Mouse (Mus musculus): Measurements from ENCODE around the gene Cbr4. TPM values are rescaled to one million over a fixed set of nuclear protein-coding genes. Genes with fewer than 3 reads are reported as not detected.

The Cbr4 gene
- polyA plus RNA-seq, 1 experiment from 2014 or later = 27.8 TPM

- Histone ChIP-seq H3K27ac (replicated peaks) (no peak overlapping the region), H3K4me1 (no peaks in the 10 kb centered on the region), H3K4me3 (replicated peaks) (no peak overlapping the region), H3K27me3 (no peaks in the 10 kb centered on the region), H3K4me2 (replicated peaks) (no peak overlapping the region), H3K9ac (no peak overlapping the region), H3K36me3 (peaks cover 20% of the 10 kb centered on the region; the same call in 1 of the 2 replicates), H3K9me3 (replicated peaks) (no peaks in the 10 kb centered on the region)
- WGBS = 79% methylated on average over 4 of the region's 4 CpGs
- no peak for ATAC-seq (ENCODE audit: insufficient number of reproducible peaks, low FRiP score, low TSS enrichment, low read depth)
Observed at GRCm38 (mm10) chr8:61497110-61497509, 9.6 kb downstream of the Cbr4 start.

DNA sequence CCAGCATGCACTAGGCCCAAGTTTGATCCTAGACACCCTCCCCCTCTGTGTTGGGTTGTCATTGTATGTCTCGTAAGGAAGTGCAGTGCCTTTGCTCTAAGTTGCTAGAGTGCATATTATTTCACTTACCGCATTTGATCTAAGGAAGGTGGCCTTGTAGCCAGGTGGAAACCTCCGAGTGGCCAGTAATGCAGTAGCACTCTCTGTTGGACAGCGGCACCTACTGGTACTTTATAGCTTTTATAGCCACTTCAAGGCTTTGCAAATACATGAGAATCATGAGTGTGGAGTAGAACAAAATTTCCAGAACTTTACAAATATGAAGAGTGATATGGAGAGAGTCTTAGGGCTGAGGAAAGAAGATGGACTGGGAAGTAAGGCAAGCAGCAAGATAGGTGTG, 11.5 kb downstream of the Cbr4 start:
- Histone ChIP-seq H3K4me3 (replicated peaks) (no peak overlapping the region), H3K9me3 (replicated peaks) (no peaks in the 10 kb centered on the region), H3K27me3 (no peaks in the 10 kb centered on the region), H3K4me1 (no peaks in the 10 kb centered on the region), H3K27ac (replicated peaks) (no peak overlapping the region), H3K36me3 (peaks cover 18% of the 10 kb centered on the region; the same call in 1 of the 2 replicates), H3K4me2 (replicated peaks) (no peak overlapping the region), H3K9ac (no peak overlapping the region)
- 67% methylated on average over 4 of the region's 4 CpGs for WGBS
- no peak for ATAC-seq (ENCODE audit: insufficient number of reproducible peaks, low FRiP score, low TSS enrichment, low read depth)

DNA sequence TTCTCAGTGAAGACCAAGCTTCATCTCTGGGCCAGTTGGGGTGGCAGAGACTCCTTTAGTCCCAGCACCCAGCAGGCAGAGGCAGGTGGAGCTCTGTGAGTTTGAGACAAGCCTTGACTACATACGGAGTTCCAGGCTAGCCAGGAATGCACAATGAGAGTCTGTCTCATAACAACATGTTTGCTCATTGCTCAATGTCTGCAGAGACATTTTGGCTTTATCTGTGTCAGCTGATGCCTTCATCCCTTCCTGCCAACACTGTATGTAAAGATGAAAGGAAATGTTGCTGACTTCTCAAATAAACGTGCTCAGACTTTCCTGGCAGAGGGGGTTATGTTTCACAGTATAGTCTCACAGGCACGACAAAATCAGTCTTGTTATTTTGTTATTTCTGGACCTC, 13.4 kb downstream of the Cbr4 start:
- 29% methylated on average over 3 of the region's 3 CpGs for WGBS
- ATAC-seq (ENCODE audit: insufficient number of reproducible peaks, low FRiP score, low TSS enrichment, low read depth) = no peak
- Histone ChIP-seq H3K9ac (no peak overlapping the region), H3K27me3 (no peaks in the 10 kb centered on the region), H3K4me1 (no peaks in the 10 kb centered on the region), H3K27ac (replicated peaks) (no peak overlapping the region), H3K4me2 (replicated peaks) (no peak overlapping the region), H3K4me3 (replicated peaks) (no peak overlapping the region), H3K36me3 (peaks cover 17% of the 10 kb centered on the region; the same call in 1 of the 2 replicates), H3K9me3 (replicated peaks) (no peaks in the 10 kb centered on the region)

GRCm38 (mm10) chr8:61502277-61502676, 14.7 kb downstream of the Cbr4 start:
- H3K36me3 ChIP-seq = peaks cover 12% of the 10 kb centered on the region; the same call in 1 of the 2 replicates
- no peak overlapping the region for H3K9ac ChIP-seq
- no peaks in the 10 kb centered on the region for H3K4me1 ChIP-seq
- no peak for ATAC-seq (ENCODE audit: insufficient number of reproducible peaks, low FRiP score, low TSS enrichment, low read depth)
- H3K27ac ChIP-seq (replicated peaks) = no peak overlapping the region
- no peaks in the 10 kb centered on the region for H3K27me3 ChIP-seq
- no peaks in the 10 kb centered on the region for H3K9me3 ChIP-seq (replicated peaks)
- H3K4me3 ChIP-seq (replicated peaks) = no peak overlapping the region
- H3K4me2 ChIP-seq (replicated peaks) = no peak overlapping the region

- peaks cover 40% of the 10 kb centered on the region for H3K36me3 ChIP-seq
- WGBS = 89% methylated on average over 24 of the region's 24 CpGs
- H3K4me1 ChIP-seq = peaks cover 3% of the 10 kb centered on the region; the same call in 1 of the 2 replicates
- H3K9me3 ChIP-seq (replicated peaks) = no peaks in the 10 kb centered on the region
- H3K4me3 ChIP-seq (replicated peaks) = no peak overlapping the region
- no peak for ATAC-seq (ENCODE audit: insufficient number of reproducible peaks, low FRiP score, low TSS enrichment, low read depth)
- H3K9ac ChIP-seq = no peak overlapping the region
- H3K27ac ChIP-seq (replicated peaks) = no peak overlapping the region
- H3K4me2 ChIP-seq (replicated peaks) = no peak overlapping the region
- H3K27me3 ChIP-seq = no peaks in the 10 kb centered on the region
Observed at GRCm38 (mm10) chr8:61515110-61515930, 27.8 kb downstream of the Cbr4 start.

GRCm38 (mm10) chr8:61515931-61516744, 28.6 kb downstream of the Cbr4 start:
- Histone ChIP-seq H3K4me1 (peaks cover 3% of the 10 kb centered on the region; the same call in 1 of the 2 replicates), H3K9me3 (replicated peaks) (no peaks in the 10 kb centered on the region), H3K9ac (no peak overlapping the region), H3K4me3 (replicated peaks) (no peak overlapping the region), H3K27me3 (no peaks in the 10 kb centered on the region), H3K36me3 (peaks cover 36% of the 10 kb centered on the region), H3K27ac (replicated peaks) (no peak overlapping the region), H3K4me2 (replicated peaks) (no peak overlapping the region)
- WGBS = 43% methylated on average over 25 of the region's 25 CpGs
- 0 out of 2 replicates have a peak, but pooled peaks have one; percentile 51 for ATAC-seq (ENCODE audit: insufficient number of reproducible peaks, low FRiP score, low TSS enrichment, low read depth)

DNA sequence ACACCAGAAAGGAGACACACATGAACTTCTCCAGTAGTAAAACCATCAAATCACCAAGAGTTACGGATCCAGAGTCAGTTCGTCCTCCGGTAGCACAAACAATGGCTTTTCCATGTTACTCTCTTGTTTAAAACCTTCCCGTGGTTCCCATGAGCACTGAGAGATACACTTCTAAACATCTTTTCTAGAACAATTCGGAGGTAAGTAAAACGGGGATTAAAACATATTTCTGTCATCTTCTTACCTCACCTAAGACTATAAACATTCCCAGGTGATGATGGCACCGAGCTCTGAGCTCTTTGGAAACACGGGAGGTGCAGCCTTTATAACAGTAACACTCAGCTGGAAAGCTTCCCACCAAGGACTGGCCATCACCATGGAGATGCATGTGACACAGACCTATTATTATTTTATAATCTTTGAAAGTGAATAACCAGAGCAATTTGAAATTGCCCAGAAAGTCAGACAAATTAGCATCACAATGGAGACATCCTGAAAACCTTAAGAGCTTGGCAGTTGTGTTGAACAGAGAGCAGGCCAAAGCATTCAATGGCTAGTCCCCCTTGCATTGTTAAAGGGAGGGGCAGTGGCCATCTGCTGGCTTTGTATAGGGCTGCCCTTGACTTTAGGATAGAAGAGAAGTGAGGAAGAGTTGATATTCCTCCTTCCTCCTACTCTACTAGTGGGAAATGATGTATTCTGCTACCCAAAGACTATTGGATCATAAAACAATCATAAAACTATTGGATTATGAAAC, 29.4 kb downstream of the Cbr4 start:
- no peaks in the 10 kb centered on the region for H3K9me3 ChIP-seq (replicated peaks)
- H3K36me3 ChIP-seq = peaks cover 41% of the 10 kb centered on the region
- H3K27me3 ChIP-seq = no peaks in the 10 kb centered on the region
- ATAC-seq (ENCODE audit: insufficient number of reproducible peaks, low FRiP score, low TSS enrichment, low read depth) = no peak
- no peak overlapping the region for H3K4me2 ChIP-seq (replicated peaks)
- no peak overlapping the region for H3K9ac ChIP-seq
- WGBS = 83% methylated on average over 8 of the region's 8 CpGs
- H3K27ac ChIP-seq (replicated peaks) = no peak overlapping the region
- H3K4me3 ChIP-seq (replicated peaks) = no peak overlapping the region
- H3K4me1 ChIP-seq = peaks cover 3% of the 10 kb centered on the region; the same call in 1 of the 2 replicates

DNA sequence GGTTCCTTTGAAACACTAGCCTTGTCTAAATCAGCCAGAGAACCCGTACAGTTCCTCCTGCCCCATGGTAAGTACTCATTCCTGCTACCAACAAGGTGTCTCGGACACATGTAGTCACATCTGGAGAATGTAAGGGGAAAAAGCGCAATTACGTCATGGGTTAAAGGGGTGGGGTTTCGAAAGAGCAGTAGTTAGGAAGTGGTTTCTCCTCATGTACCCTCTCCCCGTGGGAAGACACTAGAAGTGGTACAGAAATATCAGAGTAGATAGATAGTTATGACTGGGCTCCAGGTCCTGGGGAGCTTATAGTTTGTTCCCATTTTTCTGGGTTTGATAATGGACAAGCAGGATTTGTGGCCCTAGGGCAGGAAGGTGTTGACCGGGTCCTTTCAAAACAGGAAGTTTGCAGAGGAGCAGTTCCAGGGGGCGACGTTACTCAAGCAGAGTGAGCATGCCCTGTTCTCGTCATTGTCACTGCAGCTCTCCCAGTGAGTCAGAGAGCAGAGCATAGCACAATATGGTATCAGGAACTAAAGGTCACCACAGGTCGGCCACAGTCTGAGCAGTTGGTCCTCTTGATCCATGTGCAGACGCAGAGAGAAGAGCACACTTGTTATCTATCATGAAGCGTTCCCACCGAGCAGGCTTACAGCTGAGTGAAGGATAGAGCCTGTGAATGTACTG, 30.1 kb downstream of the Cbr4 start:
- Histone ChIP-seq H3K4me2 (replicated peaks) (no peak overlapping the region), H3K4me3 (replicated peaks) (no peak overlapping the region), H3K27ac (replicated peaks) (no peak overlapping the region), H3K9me3 (replicated peaks) (no peaks in the 10 kb centered on the region), H3K27me3 (no peaks in the 10 kb centered on the region), H3K36me3 (peaks cover 40% of the 10 kb centered on the region), H3K9ac (no peak overlapping the region), H3K4me1 (peaks cover 3% of the 10 kb centered on the region; the same call in 1 of the 2 replicates)
- ATAC-seq (ENCODE audit: insufficient number of reproducible peaks, low FRiP score, low TSS enrichment, low read depth) = no peak
- 63% methylated on average over 14 of the region's 14 CpGs for WGBS

DNA sequence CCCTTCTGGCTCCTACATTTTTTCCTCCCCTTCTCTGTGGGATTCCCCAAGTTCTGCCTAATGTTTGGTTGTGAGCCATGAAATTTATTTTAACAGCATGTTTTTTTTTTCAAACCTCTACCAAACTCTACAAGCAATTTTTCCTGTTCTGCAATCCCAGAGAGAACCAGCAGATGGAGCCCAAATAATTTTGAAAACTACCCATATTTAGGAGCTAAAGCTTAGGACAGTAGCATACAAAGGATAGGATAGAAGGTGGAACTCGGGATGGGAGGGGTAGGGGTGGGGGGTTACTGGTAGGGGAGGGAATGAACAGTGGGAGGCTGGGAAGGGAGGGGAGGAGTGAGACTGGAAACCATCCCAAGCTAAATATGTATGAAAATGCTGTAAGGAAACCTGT, 34.6 kb downstream of the Cbr4 start:
- no peak overlapping the region for H3K4me2 ChIP-seq (replicated peaks)
- no peak overlapping the region for H3K9ac ChIP-seq
- no peaks in the 10 kb centered on the region for H3K27me3 ChIP-seq
- no peak for ATAC-seq (ENCODE audit: insufficient number of reproducible peaks, low FRiP score, low TSS enrichment, low read depth)
- H3K4me1 ChIP-seq = no peaks in the 10 kb centered on the region
- no peak overlapping the region for H3K27ac ChIP-seq (replicated peaks)
- H3K9me3 ChIP-seq (replicated peaks) = no peaks in the 10 kb centered on the region
- H3K4me3 ChIP-seq (replicated peaks) = no peak overlapping the region
- 3% methylated on average over 1 of the region's 1 CpGs for WGBS
- peaks cover 52% of the 10 kb centered on the region for H3K36me3 ChIP-seq

GRCm38 (mm10) chr8:61527037-61527436, 39.5 kb downstream of the Cbr4 start:
- peaks cover 69% of the 10 kb centered on the region for H3K36me3 ChIP-seq
- H3K9ac ChIP-seq = no peak overlapping the region
- 0 out of 2 replicates have a peak overlapping the region, but pooled peaks have one; percentile 8 for H3K27ac ChIP-seq (replicated peaks)
- no peak; the same call in 1 of the 2 replicates for ATAC-seq (ENCODE audit: insufficient number of reproducible peaks, low FRiP score, low TSS enrichment, low read depth)
- no peaks in the 10 kb centered on the region for H3K27me3 ChIP-seq
- no peaks in the 10 kb centered on the region for H3K9me3 ChIP-seq (replicated peaks)
- H3K4me3 ChIP-seq (replicated peaks) = no peak overlapping the region
- no peaks in the 10 kb centered on the region for H3K4me1 ChIP-seq
- no peak overlapping the region for H3K4me2 ChIP-seq (replicated peaks)
- WGBS = 64% methylated on average over 14 of the region's 14 CpGs
